Mouse (Mus musculus): ENCODE results near the gene Vmn1r71. TPM values are rescaled to one million over a fixed set of nuclear protein-coding genes. Genes with fewer than 3 reads are reported as not detected.

The Vmn1r71 gene
- polyA plus RNA-seq (2021; fragmentation: Nextera tagmentation), result not detected in 2 replicates
- long read RNA-seq, experiment 1, result 0 reads
- long read RNA-seq, experiment 2, result 0 reads

GRCm38 (mm10) chr7:10754264-10754663 lies at the start of gene Vmn1r71:
Gene Vmn1r71, minus strand, starts transcription at chr7:10754364.

Other genes starting within 250 kb of the Vmn1r71 start
- not detected in 2 replicates for gene Vmn1r68, start 195.9 kb downstream of the Vmn1r71 start, polyA plus RNA-seq (2021; fragmentation: Nextera tagmentation)
- not detected in 2 replicates for gene Vmn1r69, start 140.7 kb downstream of the Vmn1r71 start, polyA plus RNA-seq (2021; fragmentation: Nextera tagmentation)
- 0.03 TPM in 1 of 2 replicates, not detected in the other for gene Vmn1r70, start 122.8 kb downstream of the Vmn1r71 start, polyA plus RNA-seq (2021; fragmentation: Nextera tagmentation)
- gene Nlrp4b, start 66.6 kb downstream of the Vmn1r71 start, polyA plus RNA-seq (2021; fragmentation: Nextera tagmentation), result not detected in 2 replicates
- gene Zscan4b, start 150.7 kb upstream of the Vmn1r71 start, polyA plus RNA-seq (2021; fragmentation: Nextera tagmentation), result not detected in 2 replicates

Data from left cerebral cortex, adult 6 months (tissue).